Mouse (Mus musculus) neural tube, embryonic 11.5 days (tissue): ENCODE measurements around the gene Olfr700. TPM values are rescaled to one million over a fixed set of nuclear protein-coding genes. Genes with fewer than 3 reads are reported as not detected.

Experiments
- ATAC-seq: fragments of 200-750 bp; cut with Nextera tagmentation; 2 replicates; pipeline ENCODE4 v1.8.0; 2017; ENCODE audit warnings: moderate number of reproducible peaks, mild to moderate bottlenecking, moderate TSS enrichment, moderate library complexity; ENCODE audit not compliant: insufficient read depth, low FRiP score, low TSS enrichment
- DNase-seq: peaks from one replicate; pipeline ENCODE4 v3.0.0-alpha.2; 2015; ENCODE audit warnings: low spot score
- H3K27ac ChIP-seq: fragments of 300-500 bp; sonication (generic); 2 replicates; pipeline ENCODE4 v1.5.1; 2014; ENCODE audit warnings: low read depth, mild to moderate bottlenecking, low read length
- H3K27me3 ChIP-seq: fragments of 300-500 bp; sonication (generic); 2 replicates; pipeline ENCODE4 v1.6.1; 2014; ENCODE audit warnings: mild to moderate bottlenecking, low read length, mixed read lengths; ENCODE audit not compliant: control insufficient read depth, insufficient read depth
- H3K36me3 ChIP-seq: fragments of 300-500 bp; sonication (generic); 2 replicates; pipeline ENCODE4 v1.6.1; 2014; ENCODE audit warnings: mild to moderate bottlenecking, low read length, moderate library complexity, mixed read lengths; ENCODE audit not compliant: control insufficient read depth, insufficient read depth
- H3K4me1 ChIP-seq: fragments of 300-500 bp; sonication (generic); 2 replicates; pipeline ENCODE4 v1.6.1; 2014; ENCODE audit warnings: low read length, mixed read lengths; ENCODE audit not compliant: control insufficient read depth, insufficient read depth
- H3K4me2 ChIP-seq: fragments of 300-500 bp; sonication (generic); 2 replicates; pipeline ENCODE4 v1.6.1; 2014; ENCODE audit warnings: low read depth, mild to moderate bottlenecking, moderate library complexity
- H3K4me3 ChIP-seq: fragments of 300-500 bp; sonication (generic); 2 replicates; pipeline ENCODE4 v1.5.1; 2014; ENCODE audit warnings: low read depth, low read length
- H3K9ac ChIP-seq: fragments of 300-500 bp; sonication (generic); 2 replicates; pipeline ENCODE4 v1.6.1; 2014; ENCODE audit warnings: mild to moderate bottlenecking, low read length
- H3K9me3 ChIP-seq: fragments of 300-500 bp; sonication (generic); 2 replicates; pipeline ENCODE4 v1.6.1; 2016; ENCODE audit warnings: low read length; ENCODE audit not compliant: control insufficient read depth
- WGBS: fragments of 180-500 bp; shearing (Covaris S2); extraction: QIAGEN DNeasy Blood & Tissue Kit; methylation state at CpG from one replicate; pipeline ENCODE4 v1.1.7; 2014; 5-methylcytosine and 5-hydroxymethylcytosine counted together
- polyA plus RNA-seq: library from polyadenylated mRNA; unstranded; fragments of >200 nt; fragmentation: Nextera tagmentation; extraction: Ambion mirVana; gene quantifications from 2 replicates; pipeline ENCODE4 v1.2.1, GENCODE M21; 2014

Olfr700 gene
- polyA plus RNA-seq, 1 experiment from 2014 or later: not detected

DNA sequence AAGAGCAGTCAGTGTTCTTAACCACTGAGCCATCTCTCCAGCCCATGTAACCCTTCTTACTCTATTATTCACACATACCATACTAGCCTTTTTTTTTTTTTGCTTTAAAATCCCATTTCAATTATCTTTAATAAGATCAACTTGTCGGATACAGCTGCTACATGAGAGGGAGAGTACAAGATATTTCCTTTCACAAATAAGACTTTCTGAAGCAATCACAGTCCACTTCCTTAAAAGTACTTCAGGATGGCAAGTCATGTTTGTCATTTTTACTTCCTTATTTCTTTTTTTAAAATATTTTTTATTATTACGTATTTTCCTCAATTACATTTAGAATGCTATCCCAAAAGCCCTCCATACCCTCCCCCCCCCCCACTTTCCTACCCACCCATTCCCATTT lies 49.8 kb downstream of the Olfr700 start:
- no peak overlapping the region for H3K27ac ChIP-seq
- H3K4me3 ChIP-seq: no peak overlapping the region
- ATAC-seq: no peak
- DNase-seq: no peak
- H3K4me2 ChIP-seq: no peak overlapping the region
- no peaks in the 10 kb centered on the region for H3K4me1 ChIP-seq
- no peaks in the 10 kb centered on the region for H3K27me3 ChIP-seq
- no peaks in the 10 kb centered on the region for H3K36me3 ChIP-seq
- 85% methylated on average over 2 of the region's 2 CpGs for WGBS
- no peak overlapping the region for H3K9ac ChIP-seq
- no peaks in the 10 kb centered on the region for H3K9me3 ChIP-seq

Other genes starting within 250 kb of the Olfr700 start
- not detected in 2 replicates for gene Olfr693, start 128.2 kb downstream of the Olfr700 start, polyA plus RNA-seq
- not detected in 2 replicates for gene Olfr694, start 117.0 kb downstream of the Olfr700 start, polyA plus RNA-seq
- gene Olfr695, start 92.4 kb downstream of the Olfr700 start, polyA plus RNA-seq: not detected in 2 replicates
- gene Olfr697, start 66.4 kb downstream of the Olfr700 start, polyA plus RNA-seq: not detected in 2 replicates
- not detected in 2 replicates for gene Olfr698, start 53.4 kb downstream of the Olfr700 start, polyA plus RNA-seq
- not detected in 2 replicates for gene Olfr699, start 15.6 kb downstream of the Olfr700 start, polyA plus RNA-seq
- gene Olfr701, start 5.3 kb upstream of the Olfr700 start, polyA plus RNA-seq: not detected in 2 replicates
- not detected in 2 replicates for gene Olfr702, start 25.1 kb upstream of the Olfr700 start, polyA plus RNA-seq
- not detected in 2 replicates for gene Olfr703, start 34.5 kb upstream of the Olfr700 start, polyA plus RNA-seq
- not detected in 2 replicates for gene Olfr704, start 54.4 kb upstream of the Olfr700 start, polyA plus RNA-seq
- not detected in 2 replicates for gene Olfr705, start 68.1 kb upstream of the Olfr700 start, polyA plus RNA-seq
- not detected in 2 replicates for gene Olfr706, start 79.3 kb upstream of the Olfr700 start, polyA plus RNA-seq
- not detected in 2 replicates for gene Olfr707, start 92.4 kb upstream of the Olfr700 start, polyA plus RNA-seq
- not detected in 2 replicates for gene Olfr1532-ps1, start 99.2 kb upstream of the Olfr700 start, polyA plus RNA-seq
- gene Olfr709-ps1, start 123.4 kb upstream of the Olfr700 start, polyA plus RNA-seq: not detected in 2 replicates
- not detected in 2 replicates for gene Olfr710, start 139.5 kb upstream of the Olfr700 start, polyA plus RNA-seq
- gene Olfr6, start 155.1 kb upstream of the Olfr700 start, polyA plus RNA-seq: not detected in 2 replicates
- gene Olfr711, start 166.6 kb upstream of the Olfr700 start, polyA plus RNA-seq: not detected in 2 replicates
- gene Olfr2, start 197.2 kb upstream of the Olfr700 start, polyA plus RNA-seq: not detected in 2 replicates
- not detected in 2 replicates for gene Olfr713, start 222.3 kb upstream of the Olfr700 start, polyA plus RNA-seq